Mouse (Mus musculus): ENCODE measurements around the gene Utf1.

Utf1 gene

DNA sequence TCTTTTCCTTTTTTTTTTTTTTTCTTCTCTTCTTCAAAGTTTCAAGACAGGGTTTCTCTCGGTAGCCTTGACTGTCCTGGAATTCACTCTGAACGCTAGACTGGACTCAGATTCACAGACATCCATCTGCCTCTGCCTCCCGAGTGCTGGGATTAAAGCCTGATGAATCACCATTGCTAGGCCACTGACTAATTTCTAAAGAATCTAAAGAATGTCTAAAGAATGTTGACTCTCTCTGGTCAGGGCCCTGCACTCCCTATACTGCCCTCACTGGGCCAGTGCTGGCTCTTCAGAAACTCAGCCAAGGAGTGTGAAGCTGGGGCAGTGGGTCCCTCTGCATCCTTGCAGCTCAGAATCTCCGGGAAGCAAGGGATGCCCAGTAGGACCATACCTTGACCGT lies 31.9 kb downstream of the Utf1 start:
- no peak for DNase-seq

DNA sequence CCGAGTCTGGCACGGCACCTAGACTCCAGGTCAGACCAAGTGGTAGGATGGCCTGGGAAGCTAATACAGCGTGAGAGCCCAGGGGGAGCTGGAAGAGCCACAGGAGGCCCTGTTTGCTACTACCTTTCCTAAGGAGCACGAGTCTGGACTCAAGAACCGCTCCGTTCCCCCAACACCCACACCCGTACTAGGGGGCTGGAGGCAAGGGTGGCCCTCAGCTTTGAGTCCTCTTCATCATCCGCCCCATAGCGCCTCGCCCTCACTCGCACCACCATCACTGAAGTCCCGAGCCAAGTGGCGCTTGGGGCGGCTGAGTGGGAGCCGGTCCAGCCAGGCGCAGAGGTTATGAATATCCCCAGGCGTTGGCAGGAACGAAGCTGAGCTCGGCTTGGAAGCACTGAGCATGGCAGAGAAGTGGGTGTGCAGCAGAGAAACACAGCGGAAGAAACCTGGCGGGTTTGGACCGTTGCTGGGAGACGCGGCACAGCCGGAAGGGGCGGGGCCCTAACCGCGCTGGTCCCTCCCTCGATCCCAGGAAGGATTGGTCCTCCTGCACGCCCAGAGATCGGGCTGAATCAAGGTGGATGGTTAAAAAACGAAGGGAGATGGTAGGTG lies 34.8 kb downstream of the Utf1 start, which contains the start of gene 6430531B16Rik:
6430531B16Rik (minus strand) TSS at position 478 of the 615 bp plus-strand sequence.
- DNase-seq: peak; percentile 85 to 89

GRCm38 (mm10) chr7:139979011-139979719 lies 35.6 kb downstream of the Utf1 start:
- DNase-seq: peak; percentile 16 to 25

DNA sequence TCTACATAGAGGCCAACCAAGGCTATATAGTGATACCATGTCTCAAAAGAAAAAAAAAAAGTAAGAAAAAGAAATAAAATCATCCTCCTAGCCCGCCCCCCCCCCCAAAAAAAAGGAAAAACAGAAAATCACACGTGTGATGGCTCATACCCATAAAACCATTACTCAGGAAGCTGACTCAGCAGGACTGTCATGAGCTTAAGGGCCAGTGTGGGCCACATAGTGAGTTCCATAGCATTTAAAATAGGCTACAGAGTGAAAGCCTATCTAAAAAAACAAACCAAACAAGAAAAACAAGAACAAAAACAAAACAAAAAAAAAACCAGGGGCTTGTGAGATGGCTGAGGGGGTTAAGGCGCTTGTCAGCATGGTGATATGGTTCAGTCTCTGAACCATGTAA lies 37.2 kb downstream of the Utf1 start:
- no peak for DNase-seq

DNA sequence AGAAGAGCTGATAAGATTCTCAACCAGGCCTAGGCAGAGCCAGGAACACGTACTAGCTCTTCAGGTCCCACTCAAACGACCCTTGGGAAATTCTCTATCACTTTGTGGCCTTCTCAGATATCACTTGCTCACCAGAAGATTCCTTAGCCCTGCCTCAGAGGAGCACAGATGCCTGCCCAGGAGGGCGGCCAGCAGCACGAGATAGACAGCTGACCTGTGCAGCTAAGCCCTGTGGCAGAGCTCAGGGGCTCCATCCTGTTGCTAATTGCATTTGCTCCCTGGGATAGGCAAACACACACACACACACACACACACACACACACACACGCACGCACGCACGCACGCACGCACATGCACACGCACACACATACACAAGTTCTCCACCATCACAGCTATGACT lies 38.5 kb downstream of the Utf1 start:
- no peak for DNase-seq

DNA sequence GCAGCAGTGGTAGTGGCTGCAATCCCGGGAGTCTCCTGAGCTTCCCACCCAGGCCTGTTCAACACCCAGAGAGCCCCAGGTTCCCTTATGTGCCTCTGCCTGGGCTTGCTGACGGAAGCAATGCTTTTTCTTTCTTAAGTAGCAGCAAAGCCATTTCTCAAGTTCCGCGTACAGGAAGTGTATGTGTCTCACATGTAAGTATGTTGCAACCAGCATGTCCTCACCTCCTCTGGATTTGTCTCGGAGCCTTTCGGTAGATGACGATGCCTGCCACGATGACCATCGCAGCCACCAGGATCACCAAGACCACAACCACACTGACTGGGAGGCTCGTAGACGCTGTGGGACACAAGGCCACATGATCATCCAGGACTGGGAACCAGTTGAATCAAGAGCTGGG lies 40.9 kb downstream of the Utf1 start:
- DNase-seq: no peak

GRCm38 (mm10) chr7:139988272-139988671 lies 44.7 kb downstream of the Utf1 start:
- no peak for DNase-seq

GRCm38 (mm10) chr7:139990864-139991394 lies 47.3 kb downstream of the Utf1 start:
- no peak for DNase-seq

- DNase-seq: peak in 1 of 2 experiments; percentile 21
Observed at GRCm38 (mm10) chr7:139992406-139992805, 48.8 kb downstream of the Utf1 start, which contains the start of gene Adam8. Adam8 (minus strand) TSS chr7:139992562.

GRCm38 (mm10) chr7:139993532-139993931 lies 49.9 kb downstream of the Utf1 start:
- DNase-seq: no peak

DNA sequence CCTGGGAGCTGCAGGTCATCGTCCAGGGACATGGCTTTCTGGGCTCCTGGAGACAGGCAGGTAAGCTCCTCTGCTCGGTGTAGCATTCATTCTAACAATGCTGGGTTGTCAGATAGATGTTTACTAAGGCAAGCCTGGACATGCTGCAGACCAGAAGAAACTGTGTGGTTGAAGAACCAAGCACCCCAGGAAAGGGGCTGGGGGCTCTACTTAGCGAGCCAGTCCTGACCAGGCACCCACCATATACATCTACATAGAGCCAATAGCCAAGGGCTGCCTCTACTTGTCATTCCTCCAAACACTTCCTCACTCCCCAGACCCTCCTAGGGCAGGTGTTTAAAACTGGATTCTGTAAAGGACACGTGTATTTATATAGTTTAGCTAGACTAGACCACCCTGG lies 50.6 kb downstream of the Utf1 start:
- no peak for DNase-seq

GRCm38 (mm10) chr7:139994676-139995075 lies 51.1 kb downstream of the Utf1 start:
- peak; percentile 48 to 75 for DNase-seq

All from cerebellum, adult 18-20 months (tissue).